Mouse (Mus musculus): ENCODE data around the gene Lgals9. TPM values are rescaled to one million over a fixed set of nuclear protein-coding genes. Genes with fewer than 3 reads are reported as not detected.

Lgals9 gene
- total RNA-seq, 4 experiments from 2014 or later = 4.8 to 13.3 (median 7.3) TPM

- DNase-seq (ENCODE audit: low spot score in 2 of 2) = peak; percentile 13 to 14
Measured at GRCm38 (mm10) chr11:78922678-78923407, 61.9 kb downstream of the Lgals9 start.

GRCm38 (mm10) chr11:78920411-78920939 is 64.3 kb downstream of the Lgals9 start, which contains the start of gene Nos2:
Gene Nos2, plus strand, starts transcription at chr11:78920787.
- DNase-seq (ENCODE audit: low spot score in 2 of 2) = no peak

DNA sequence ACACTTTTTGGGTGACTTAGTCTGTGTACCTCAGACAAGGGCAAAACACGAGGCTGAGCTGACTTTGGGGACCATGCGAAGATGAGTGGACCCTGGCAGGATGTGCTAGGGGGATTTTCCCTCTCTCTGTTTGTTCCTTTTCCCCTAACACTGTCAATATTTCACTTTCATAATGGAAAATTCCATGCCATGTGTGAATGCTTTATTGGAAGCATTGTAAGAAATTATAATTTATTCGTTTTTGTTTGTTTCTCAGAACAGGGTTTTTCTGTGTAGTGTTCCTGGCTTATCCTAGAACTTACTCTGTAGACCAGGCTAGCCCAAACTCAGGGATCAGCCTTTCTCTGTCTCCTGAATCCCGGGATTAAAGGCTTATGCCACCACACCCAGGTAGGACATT is 65.0 kb downstream of the Lgals9 start:
- no peak for DNase-seq (ENCODE audit: low spot score in 2 of 2)

GRCm38 (mm10) chr11:78916410-78916809 is 68.3 kb downstream of the Lgals9 start:
- DNase-seq (ENCODE audit: low spot score in 2 of 2) = no peak

DNA sequence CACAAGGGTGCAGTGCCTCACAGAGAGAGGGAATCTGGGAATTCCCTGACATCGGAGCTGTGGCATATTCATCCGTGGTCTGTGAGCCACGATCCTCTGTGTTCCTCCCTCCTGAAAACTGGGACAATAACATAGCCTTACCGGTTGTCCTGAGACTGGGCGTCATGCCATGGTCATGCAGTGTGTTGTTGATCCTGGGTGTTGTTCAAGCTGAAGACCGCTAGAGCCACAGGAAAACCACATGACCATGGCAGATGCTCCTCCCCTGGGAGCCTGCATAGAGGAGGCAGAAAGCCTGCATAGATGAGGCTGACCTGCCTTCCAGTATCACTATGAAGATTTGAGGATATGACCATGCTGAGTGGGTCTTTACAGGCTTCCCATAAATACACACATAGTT is 69.3 kb downstream of the Lgals9 start:
- DNase-seq (ENCODE audit: low spot score in 2 of 2) = no peak

Other genes starting within 250 kb of the Lgals9 start
- 10 to 100 TPM; 17.3 to 23.0 (median 21.9) TPM for gene Ccnq, start 233.2 kb downstream of the Lgals9 start, total RNA-seq (2022)
- gene Lyrm9, start 158.4 kb downstream of the Lgals9 start, total RNA-seq (2022) = 10 to 100 TPM; 29.1 to 37.1 (median 31.8) TPM
- gene Nos2, start 64.2 kb downstream of the Lgals9 start, total RNA-seq (2022) = under 1 TPM; 0.21 to 0.70 (median 0.49) TPM
- gene Ksr1, start 161.5 kb upstream of the Lgals9 start, total RNA-seq (2022) = 10 to 100 TPM; 53.6 to 63.6 (median 56.0) TPM

Measured in left cerebral cortex, adult 8-10 months (tissue).